Mouse (Mus musculus) lung, adult 2 months (tissue): ENCODE results near the gene Sytl2. TPM values are rescaled to one million over a fixed set of nuclear protein-coding genes. Genes with fewer than 3 reads are reported as not detected.

ENCODE experiments used
- DNase-seq: peaks from one replicate; pipeline ENCODE4 v3.0.0; 2022
- H3K4me1 ChIP-seq: fragments of 200-500 bp; 2 replicates; pipeline ENCODE4 v1.6.1; 2011; ENCODE audit warnings: low read length; ENCODE audit not compliant: control insufficient read depth, insufficient read depth
- H3K4me3 ChIP-seq: fragments of 200-500 bp; replicated peaks from 2 replicates; pipeline ENCODE3; 2011; ENCODE audit warnings: low read depth, mild to moderate bottlenecking, control low read depth, low read length; ENCODE audit errors: extremely low read depth
- CTCF ChIP-seq: fragments of 200-500 bp; IDR thresholded peaks from 2 replicates; pipeline ENCODE4 v1.5.1; 2011; ENCODE audit warnings: mild to moderate bottlenecking, low read length, control low read depth; ENCODE audit not compliant: insufficient read depth
- POLR2A ChIP-seq: fragments of 200-500 bp; IDR thresholded peaks from 2 replicates; pipeline ENCODE4 v1.6.1; 2011; ENCODE audit warnings: low read depth, mild to moderate bottlenecking, control low read depth, low read length, borderline replicate concordance; ENCODE audit errors: extremely low read depth
- WGBS: fragments of 180-500 bp; shearing (Covaris S2); methylation state at CpG from one replicate; pipeline ENCODE4 v1.1.7; 2018; 5-methylcytosine and 5-hydroxymethylcytosine counted together
- polyA plus RNA-seq: library from polyadenylated mRNA; depleted of rRNA; stranded (reverse); fragments of >200 nt; gene quantifications from 2 replicates; pipeline ENCODE4 v1.2.3, GENCODE M21; 2012

Gene Sytl2
- polyA plus RNA-seq, 1 experiment, result 14.0 TPM

GRCm38 (mm10) chr7:90334831-90335230, 32.8 kb downstream of the Sytl2 start:
- Histone ChIP-seq H3K4me3 (no peak overlapping the region), H3K4me1 (no peaks in the 10 kb centered on the region)
- DNase-seq, result no peak
- TF ChIP-seq CTCF (no peak), POLR2A (no peak)
- WGBS, result 85% methylated on average over 3 of the region's 3 CpGs

- H3K4me3 ChIP-seq, result no peak overlapping the region
- TF ChIP-seq CTCF, result no peak
- TF ChIP-seq POLR2A, result no peak
- H3K4me1 ChIP-seq, result no peaks in the 10 kb centered on the region
- no peak for DNase-seq
- 49% methylated on average over 3 of the region's 3 CpGs for WGBS
Observed at GRCm38 (mm10) chr7:90335755-90336194, 33.7 kb downstream of the Sytl2 start.

GRCm38 (mm10) chr7:90341212-90341957, 39.3 kb downstream of the Sytl2 start:
- 71% methylated on average over 12 of the region's 12 CpGs for WGBS
- no peak for DNase-seq
- no peak for TF ChIP-seq POLR2A
- no peak for TF ChIP-seq CTCF
- Histone ChIP-seq H3K4me1 (no peaks in the 10 kb centered on the region), H3K4me3 (no peak overlapping the region)

GRCm38 (mm10) chr7:90344903-90345302, 42.9 kb downstream of the Sytl2 start:
- 66% methylated on average over 3 of the region's 3 CpGs for WGBS
- Histone ChIP-seq H3K4me3 (no peak overlapping the region), H3K4me1 (no peaks in the 10 kb centered on the region)
- TF ChIP-seq POLR2A, result no peak
- no peak for TF ChIP-seq CTCF
- DNase-seq, result no peak

- 69% methylated on average over 5 of the region's 5 CpGs for WGBS
- DNase-seq, result no peak
- Histone ChIP-seq H3K4me1 (no peaks in the 10 kb centered on the region; the same call in none of the 2 replicates), H3K4me3 (no peak overlapping the region)
- no peak for TF ChIP-seq POLR2A
- no peak for TF ChIP-seq CTCF
Observed at GRCm38 (mm10) chr7:90347779-90348437, 45.9 kb downstream of the Sytl2 start.

- Histone ChIP-seq H3K4me1 (no peaks in the 10 kb centered on the region; the same call in none of the 2 replicates), H3K4me3 (no peak overlapping the region)
- TF ChIP-seq POLR2A (no peak), CTCF (no peak)
- WGBS, result 48% methylated on average over 5 of the region's 5 CpGs
- no peak for DNase-seq
Observed at GRCm38 (mm10) chr7:90349014-90349413, 47.0 kb downstream of the Sytl2 start.

- WGBS, result 81% methylated on average over 3 of the region's 3 CpGs
- Histone ChIP-seq H3K4me3 (no peak overlapping the region), H3K4me1 (no peaks in the 10 kb centered on the region; the same call in none of the 2 replicates)
- DNase-seq, result no peak
- TF ChIP-seq CTCF, result no peak
- TF ChIP-seq POLR2A, result no peak
Observed at GRCm38 (mm10) chr7:90352183-90352582, 50.1 kb downstream of the Sytl2 start.

GRCm38 (mm10) chr7:90353488-90354228, 51.6 kb downstream of the Sytl2 start:
- TF ChIP-seq CTCF, result no peak
- TF ChIP-seq POLR2A, result no peak
- no peak for DNase-seq
- WGBS, result 55% methylated on average over 12 of the region's 12 CpGs
- no peak overlapping the region for H3K4me3 ChIP-seq
- H3K4me1 ChIP-seq, result no peaks in the 10 kb centered on the region; the same call in none of the 2 replicates

- DNase-seq, result no peak
- TF ChIP-seq CTCF, result no peak
- Histone ChIP-seq H3K4me3 (no peak overlapping the region), H3K4me1 (no peaks in the 10 kb centered on the region; the same call in none of the 2 replicates)
- 79% methylated on average over 2 of the region's 2 CpGs for WGBS
Observed at GRCm38 (mm10) chr7:90354229-90354604, 52.2 kb downstream of the Sytl2 start.
